Mouse (Mus musculus): Measurements from ENCODE around the gene Hoxc8.

DNA sequence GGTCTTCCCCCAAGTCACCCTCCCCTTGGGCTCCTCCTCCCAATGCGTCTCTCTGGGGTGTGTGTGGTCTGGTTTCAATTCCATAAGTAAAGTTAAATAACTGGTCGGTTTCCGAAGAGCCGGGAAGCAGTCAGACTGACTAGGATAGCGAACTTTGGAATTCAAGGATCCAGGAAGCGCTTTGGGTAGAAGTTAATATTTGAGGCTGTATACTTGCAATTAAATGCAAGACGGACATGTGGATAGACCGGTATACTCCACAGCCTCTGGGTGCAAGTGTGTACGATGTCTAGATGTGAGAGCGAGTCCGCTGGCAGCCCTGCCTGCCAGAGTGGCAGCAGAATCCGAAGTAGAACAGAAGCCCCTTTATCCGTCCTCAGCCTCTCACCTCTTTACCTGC, 27.9 kb upstream of the Hoxc8 start:
- TF ChIP-seq CTCF (IDR thresholded peaks at IDR 0.05; ENCODE audit: control insufficient read depth, insufficient read depth, insufficient read length) (no peak), FOSL1 (IDR thresholded peaks at IDR 0.05; ENCODE audit: insufficient read depth, low read length, poor library complexity, severe bottlenecking) (no peak), MYOD1 (IDR thresholded peaks at IDR 0.05; ENCODE audit: control insufficient read depth, insufficient read length, low read depth) (no peak), USF1 (IDR thresholded peaks at IDR 0.05; ENCODE audit: low read depth) (no peak), MAX (IDR thresholded peaks at IDR 0.05) (no peak), CEBPB (IDR thresholded peaks at IDR 0.05; ENCODE audit: low read depth) (no peak), MYOG (IDR thresholded peaks at IDR 0.05; ENCODE audit: control insufficient read depth, extremely low read depth, insufficient read length) (no peak)
